Mouse (Mus musculus) liver, embryonic 14.5 days (tissue): Measurements from ENCODE around the gene Defb7.

ENCODE experiments used
- CTCF ChIP-seq: IDR thresholded peaks from 2 replicates; pipeline ENCODE4 v1.5.1; 2016; ENCODE audit warnings: antibody characterized with exemption, low read depth, control low read depth
- EP300 ChIP-seq: IDR thresholded peaks from 2 replicates; pipeline ENCODE4 v1.6.1; 2016; ENCODE audit warnings: antibody characterized with exemption, low read depth

DNA sequence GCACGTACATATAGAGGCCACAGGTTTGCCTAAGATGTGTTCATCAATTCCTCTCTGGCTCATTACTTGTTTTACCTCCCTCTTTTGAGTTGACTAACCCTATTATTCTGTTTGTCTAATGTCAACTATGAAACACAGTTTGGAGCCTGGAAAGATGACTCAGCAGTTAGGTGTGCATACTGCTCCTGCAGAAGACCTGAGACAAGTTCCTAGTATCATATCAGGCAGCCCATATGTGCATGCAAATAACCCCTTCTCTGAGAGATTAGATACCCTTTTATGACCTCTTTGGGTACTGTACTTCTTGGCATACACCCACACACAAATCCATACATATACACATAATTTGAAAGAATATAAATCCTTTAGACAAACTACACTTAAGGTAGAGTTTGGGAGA is 48.5 kb upstream of the Defb7 start:
- no peak for TF ChIP-seq CTCF
- TF ChIP-seq EP300: no peak
